Mouse (Mus musculus) G1E (cell line): ENCODE results near the gene BB287469. TPM values are rescaled to one million over a fixed set of nuclear protein-coding genes. Genes with fewer than 3 reads are reported as not detected.

Experiments
- polyA plus RNA-seq: library from polyadenylated mRNA; stranded (reverse); fragments of >175 nt; gene quantifications from 2 replicates; pipeline ENCODE4 v1.2.3, GENCODE M21; 2012
- total RNA-seq, 2 experiments: library from RNA; stranded (forward) in 1 of 2; stranded (reverse) in 1 of 2; fragments of 200-1000 nt in 1 of 2; fragments of >200 nt in 1 of 2; fragmentation: Nextera tagmentation in 1 of 2; gene quantifications; 2 replicates each; pipeline ENCODE4 v1.2.3; 2014 to 2017

Gene BB287469
- total and polyA plus RNA-seq, 3 experiments, result not detected

Other genes with a start within 250 kb of the BB287469 start
- gene Oog1, start 213.9 kb upstream of the BB287469 start, total RNA-seq (2014; fragmentation: Nextera tagmentation), result not detected in 2 replicates
- 0.55 and 1.0 TPM in 2 replicates for gene Oog1, start 213.9 kb upstream of the BB287469 start, total RNA-seq (2017)
- gene Oog1, start 213.9 kb upstream of the BB287469 start, polyA plus RNA-seq, result not detected in 2 replicates
- gene Gm4027, start 197.7 kb upstream of the BB287469 start, total RNA-seq (2014; fragmentation: Nextera tagmentation), result 2.1 and 2.5 TPM in 2 replicates
- gene Gm4027, start 197.7 kb upstream of the BB287469 start, total RNA-seq (2017), result 0.06 and 0.98 TPM in 2 replicates
- 0.08 and 0.16 TPM in 2 replicates for gene Gm4027, start 197.7 kb upstream of the BB287469 start, polyA plus RNA-seq
- not detected in 2 replicates for gene Gm16381, start 172.0 kb upstream of the BB287469 start, total RNA-seq (2014; fragmentation: Nextera tagmentation)
- gene Gm16381, start 172.0 kb upstream of the BB287469 start, total RNA-seq (2017), result not detected in 2 replicates
- gene Gm16381, start 172.0 kb upstream of the BB287469 start, polyA plus RNA-seq, result not detected in 2 replicates
- gene Gm21319, start 40.8 kb upstream of the BB287469 start, total RNA-seq (2014; fragmentation: Nextera tagmentation), result not detected in 2 replicates
- not detected in 2 replicates for gene Gm21319, start 40.8 kb upstream of the BB287469 start, total RNA-seq (2017)
- gene Gm21319, start 40.8 kb upstream of the BB287469 start, polyA plus RNA-seq, result not detected in 2 replicates
- not detected in 2 replicates for gene Gm21936, start 21.1 kb upstream of the BB287469 start, total RNA-seq (2014; fragmentation: Nextera tagmentation)
- gene Gm21936, start 21.1 kb upstream of the BB287469 start, total RNA-seq (2017), result not detected in 2 replicates
- 0.24 TPM in 1 of 2 replicates, not detected in the other for gene Gm21936, start 21.1 kb upstream of the BB287469 start, polyA plus RNA-seq
- gene Gm2001, start 25.8 kb downstream of the BB287469 start, total RNA-seq (2014; fragmentation: Nextera tagmentation), result not detected in 2 replicates
- not detected in 2 replicates for gene Gm2001, start 25.8 kb downstream of the BB287469 start, total RNA-seq (2017)
- gene Gm2001, start 25.8 kb downstream of the BB287469 start, polyA plus RNA-seq, result not detected in 2 replicates
- gene Gm2016, start 57.5 kb downstream of the BB287469 start, total RNA-seq (2014; fragmentation: Nextera tagmentation), result 5.1 and 6.4 TPM in 2 replicates
- 0.27 and 0.35 TPM in 2 replicates for gene Gm2016, start 57.5 kb downstream of the BB287469 start, total RNA-seq (2017)
- gene Gm2016, start 57.5 kb downstream of the BB287469 start, polyA plus RNA-seq, result 0.20 and 0.28 TPM in 2 replicates
- 2.8 and 3.2 TPM in 2 replicates for gene Gm2022, start 78.8 kb downstream of the BB287469 start, total RNA-seq (2014; fragmentation: Nextera tagmentation)
- gene Gm2022, start 78.8 kb downstream of the BB287469 start, total RNA-seq (2017), result not detected in 2 replicates
- 0.65 TPM in 1 of 2 replicates, not detected in the other for gene Gm2022, start 78.8 kb downstream of the BB287469 start, polyA plus RNA-seq
- not detected in 2 replicates for gene Gm2035, start 103.3 kb downstream of the BB287469 start, total RNA-seq (2014; fragmentation: Nextera tagmentation)
- gene Gm2035, start 103.3 kb downstream of the BB287469 start, total RNA-seq (2017), result not detected in 2 replicates
- gene Gm2035, start 103.3 kb downstream of the BB287469 start, polyA plus RNA-seq, result not detected in 2 replicates
- gene Gm2042, start 137.5 kb downstream of the BB287469 start, total RNA-seq (2014; fragmentation: Nextera tagmentation), result not detected in 2 replicates
- 0.66 TPM in 1 of 2 replicates, not detected in the other for gene Gm2042, start 137.5 kb downstream of the BB287469 start, total RNA-seq (2017)
- not detected in 2 replicates for gene Gm2042, start 137.5 kb downstream of the BB287469 start, polyA plus RNA-seq
- not detected in 2 replicates for gene Gm2075, start 195.3 kb downstream of the BB287469 start, total RNA-seq (2014; fragmentation: Nextera tagmentation)
- gene Gm2075, start 195.3 kb downstream of the BB287469 start, total RNA-seq (2017), result not detected in 2 replicates
- not detected in 2 replicates for gene Gm2075, start 195.3 kb downstream of the BB287469 start, polyA plus RNA-seq
- not detected in 2 replicates for gene Gm6803, start 202.2 kb downstream of the BB287469 start, total RNA-seq (2014; fragmentation: Nextera tagmentation)
- gene Gm6803, start 202.2 kb downstream of the BB287469 start, total RNA-seq (2017), result not detected in 2 replicates
- not detected in 2 replicates for gene Gm6803, start 202.2 kb downstream of the BB287469 start, polyA plus RNA-seq
- gene Gm2056, start 210.4 kb downstream of the BB287469 start, total RNA-seq (2014; fragmentation: Nextera tagmentation), result not detected in 2 replicates
- gene Gm2056, start 210.4 kb downstream of the BB287469 start, total RNA-seq (2017), result 0.93 TPM in 1 of 2 replicates, not detected in the other
- not detected in 2 replicates for gene Gm2056, start 210.4 kb downstream of the BB287469 start, polyA plus RNA-seq